Mouse (Mus musculus): ENCODE results near the gene Rasal2.
"Not testable (repeated sequence)": the region's sequence is repeated elsewhere in the genome, so short reads cannot be mapped to it uniquely, and the experiment has no call there.

Gene Rasal2

DNA sequence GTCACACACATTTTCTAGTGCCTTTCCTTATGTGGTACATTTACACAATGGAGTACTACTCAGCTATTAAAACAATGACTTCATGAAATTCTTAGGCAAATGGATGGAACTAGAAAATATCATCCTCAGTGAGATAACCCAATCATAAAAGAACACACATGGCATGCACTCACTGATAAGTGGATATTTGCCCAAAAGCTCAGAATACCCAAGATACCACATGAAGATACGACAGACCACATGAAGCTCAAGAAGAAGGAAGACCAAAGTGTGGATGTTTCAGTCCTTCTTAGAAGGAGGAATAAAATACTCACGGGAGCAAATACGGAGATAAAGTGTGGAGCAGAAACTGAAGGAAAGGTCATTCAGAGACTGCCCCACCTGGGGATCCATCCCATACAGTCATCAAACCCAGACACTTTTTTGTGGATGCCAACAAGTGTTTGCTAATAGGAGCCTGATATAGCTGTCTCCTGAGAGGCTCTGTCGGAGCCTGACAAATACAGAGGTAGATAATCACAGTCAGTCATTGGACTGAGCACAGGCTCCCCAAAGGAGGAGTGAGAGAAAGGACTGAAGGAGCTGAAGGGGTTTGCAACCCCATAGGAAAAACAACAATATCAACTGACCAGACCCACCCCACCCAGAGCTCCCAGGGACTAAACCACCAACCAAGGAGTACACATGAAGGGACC, 175.6 kb downstream of the Rasal2 start:
- not testable (repeated sequence) for DNase-seq

GRCm38 (mm10) chr1:157233451-157233850, 178.9 kb downstream of the Rasal2 start:
- DNase-seq = no peak

DNA sequence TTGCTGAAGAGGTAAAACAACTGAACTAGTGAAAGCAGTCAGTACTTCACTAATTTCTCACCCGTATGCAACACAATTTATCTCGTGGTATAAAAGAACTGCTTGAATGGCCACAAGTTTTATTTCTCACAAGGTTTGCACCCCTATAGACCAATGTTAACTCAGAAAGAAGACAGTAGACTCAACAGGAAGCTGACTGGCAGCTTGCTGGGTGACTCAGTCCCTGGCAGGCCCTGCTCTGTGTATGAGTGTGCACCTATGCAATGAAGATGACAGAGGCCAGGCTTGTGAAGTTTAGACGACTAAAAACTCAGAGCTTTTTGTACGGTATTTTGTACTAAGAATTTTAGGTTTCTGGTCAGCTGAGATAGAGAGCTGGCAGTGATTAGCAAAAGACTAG, 180.0 kb downstream of the Rasal2 start:
- DNase-seq = no peak

DNA sequence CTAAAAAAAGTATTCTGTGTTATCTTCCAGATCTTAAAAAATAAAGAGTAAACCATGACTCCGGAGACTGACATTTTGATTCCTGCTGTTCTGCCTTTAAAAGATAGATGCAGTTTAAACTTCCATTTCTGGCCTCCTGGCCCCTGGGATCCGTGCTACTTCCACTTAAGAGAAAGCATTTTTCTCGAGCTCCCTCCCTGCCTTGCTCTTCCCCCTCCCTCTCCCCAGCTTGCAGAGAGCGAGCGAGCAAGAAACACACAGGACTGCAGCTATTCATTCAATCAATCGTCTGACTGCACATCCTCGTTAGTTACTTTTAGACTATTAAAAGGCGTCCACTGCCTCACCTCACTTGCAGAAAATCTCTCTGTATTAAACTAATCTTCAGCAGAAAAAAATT, 181.4 kb downstream of the Rasal2 start:
- no peak for DNase-seq

GRCm38 (mm10) chr1:157230386-157230785, 182.0 kb downstream of the Rasal2 start:
- no peak for DNase-seq

DNA sequence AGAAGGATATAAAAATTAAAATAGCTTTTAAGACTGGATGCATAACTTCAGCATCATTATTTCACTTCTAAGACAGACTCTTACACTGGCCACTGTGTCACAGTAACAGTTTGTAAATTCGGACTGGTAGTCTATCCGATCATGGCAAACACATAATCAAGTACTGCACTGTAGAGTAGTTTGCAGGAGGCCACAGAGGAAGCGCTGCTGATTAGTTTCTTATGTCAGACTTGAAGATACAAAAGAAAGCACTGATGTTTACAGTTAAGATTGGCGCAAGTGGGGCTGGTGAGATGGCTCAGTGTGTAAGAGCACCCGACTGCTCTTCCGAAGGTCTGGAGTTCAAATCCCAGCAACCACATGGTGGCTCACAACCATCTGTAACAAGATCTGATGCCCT, 187.4 kb downstream of the Rasal2 start:
- DNase-seq = no peak

GRCm38 (mm10) chr1:157220910-157221309, 191.5 kb downstream of the Rasal2 start:
- no peak for DNase-seq

DNA sequence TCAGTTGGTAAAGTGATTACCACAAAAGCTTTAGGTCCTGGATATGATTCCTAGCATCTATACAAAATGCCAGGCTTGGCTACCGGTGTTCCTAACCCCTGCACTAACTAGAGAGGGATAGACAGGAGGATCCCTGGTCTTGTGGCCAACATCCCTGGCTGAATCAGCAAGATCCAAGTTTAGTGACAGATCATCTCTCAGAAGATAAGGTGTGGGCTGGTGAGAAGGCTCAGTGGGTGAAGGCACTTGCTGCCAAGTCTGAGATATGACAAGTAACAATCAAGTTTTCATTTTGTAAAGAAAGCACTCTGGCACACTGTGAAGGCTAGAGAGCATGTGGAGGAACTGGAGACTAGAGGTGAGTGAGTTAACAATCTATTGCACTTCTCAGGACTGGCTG, 191.9 kb downstream of the Rasal2 start:
- no peak for DNase-seq

DNA sequence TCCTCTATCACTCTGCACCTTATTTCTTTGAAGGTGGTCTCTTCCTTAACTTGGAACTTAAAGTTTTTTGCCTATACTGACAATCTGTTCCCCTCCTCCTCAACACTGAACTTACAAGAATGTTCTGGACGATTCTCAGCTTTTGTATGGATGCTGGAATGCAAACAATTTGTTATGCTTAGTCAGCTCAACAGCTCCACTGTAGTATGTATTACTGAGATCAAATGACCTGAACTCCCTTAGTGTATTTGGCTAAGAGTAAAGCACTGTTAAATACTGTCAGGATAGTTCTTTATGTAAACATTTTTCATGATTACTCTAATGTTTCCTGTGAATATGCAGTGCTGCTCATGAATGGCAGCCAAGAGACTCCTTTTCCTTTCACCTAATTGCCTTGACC, 203.6 kb downstream of the Rasal2 start:
- no peak for DNase-seq

DNA sequence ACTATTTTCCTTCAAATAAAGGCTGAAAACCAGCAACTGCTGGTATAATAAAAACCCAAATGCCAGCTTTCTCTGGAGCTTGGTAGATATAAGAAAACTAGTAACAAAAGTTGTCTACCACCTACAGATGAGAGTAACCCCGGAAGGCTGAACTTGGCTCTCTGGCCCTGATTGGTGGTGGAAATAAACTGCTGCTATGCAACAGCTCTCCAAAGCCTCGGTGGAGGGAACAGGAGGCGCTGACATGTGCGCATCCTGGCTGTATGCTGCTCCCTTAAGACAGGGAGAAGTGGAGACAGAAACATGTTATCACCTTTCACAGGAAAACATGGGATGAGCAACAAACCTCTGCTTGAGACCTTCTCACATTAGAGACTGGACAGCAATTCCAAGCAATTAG, 206.7 kb downstream of the Rasal2 start:
- DNase-seq = no peak

DNA sequence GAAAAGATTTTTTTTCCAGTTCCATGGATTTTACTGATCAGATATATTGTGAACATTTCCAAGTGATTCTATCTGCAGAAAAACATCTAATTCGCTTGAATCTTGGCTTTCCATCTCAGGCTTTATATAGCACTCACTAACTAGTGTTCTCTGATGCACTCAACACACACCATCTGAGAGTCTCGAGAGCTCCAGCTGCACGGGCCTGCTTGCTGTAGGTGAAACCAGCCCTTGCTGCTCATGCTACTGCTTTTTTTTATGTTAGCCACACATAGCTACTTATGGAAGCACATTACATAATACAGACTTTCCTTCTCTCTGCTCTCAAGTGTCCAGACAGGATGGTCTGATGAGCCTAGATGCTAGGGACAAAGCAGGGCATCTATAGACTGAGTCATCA, 229.4 kb downstream of the Rasal2 start:
- no peak for DNase-seq

DNA sequence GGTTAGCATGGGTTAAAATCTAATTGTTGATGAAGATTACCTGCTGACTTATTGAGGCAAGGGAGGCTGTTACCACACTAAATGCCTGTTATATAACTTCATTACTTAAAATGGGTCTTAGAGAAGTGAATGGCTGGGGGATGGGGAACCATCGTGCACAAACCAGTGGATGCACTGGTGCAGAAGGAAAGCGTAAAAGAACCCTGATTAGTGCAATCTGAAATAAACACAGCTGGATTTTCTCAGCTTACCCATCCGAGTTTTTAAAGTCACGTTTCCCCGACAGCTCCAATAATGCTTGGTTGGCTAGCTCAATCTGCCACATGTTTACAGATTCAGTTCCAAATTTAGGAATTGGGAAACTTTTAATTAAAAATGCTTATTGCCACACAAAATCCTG, 230.0 kb downstream of the Rasal2 start:
- DNase-seq = no peak

- DNase-seq = peak; percentile 15 to 28
Observed at GRCm38 (mm10) chr1:157181081-157181480, 231.3 kb downstream of the Rasal2 start.

GRCm38 (mm10) chr1:157178988-157179764, 233.2 kb downstream of the Rasal2 start:
- DNase-seq = no peak

DNA sequence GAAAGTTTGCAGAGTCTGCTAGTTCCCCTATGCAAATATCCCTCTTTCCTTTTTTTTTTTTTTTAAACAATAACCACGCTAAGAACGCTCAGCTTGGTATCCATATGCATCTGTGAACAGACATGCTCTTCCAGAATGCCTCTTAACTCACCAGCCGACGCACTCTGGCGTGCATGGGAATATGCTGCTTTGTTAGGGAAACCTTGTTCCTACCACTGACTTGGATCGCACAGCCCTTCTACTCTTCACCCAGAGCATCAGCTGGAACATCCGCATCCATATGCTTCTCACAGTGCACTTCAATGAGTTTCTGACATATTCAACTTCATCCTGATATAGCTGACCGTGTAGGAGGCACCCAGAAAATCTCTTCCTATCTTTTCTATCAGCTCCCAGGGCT, 243.1 kb downstream of the Rasal2 start:
- no peak for DNase-seq

DNA sequence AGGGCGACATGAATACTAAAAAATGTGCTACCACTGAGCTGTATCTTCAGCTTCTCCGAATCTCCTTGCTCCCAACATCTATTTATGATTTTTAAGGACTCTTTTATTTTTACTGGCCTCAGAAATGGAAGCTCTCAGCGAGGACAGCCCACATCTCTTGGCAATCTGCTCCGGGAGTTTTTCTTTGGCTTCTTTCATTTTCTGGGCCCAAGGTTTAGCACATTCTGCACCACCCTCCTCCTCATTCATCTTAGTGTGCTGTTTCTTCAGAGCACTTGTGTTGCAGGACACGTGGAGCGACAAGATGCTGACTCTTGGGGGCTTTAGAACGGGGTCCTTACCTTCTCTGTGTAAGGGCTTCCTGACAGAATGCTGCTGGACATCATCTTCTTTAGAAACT, 243.5 kb downstream of the Rasal2 start:
- no peak for DNase-seq

DNA sequence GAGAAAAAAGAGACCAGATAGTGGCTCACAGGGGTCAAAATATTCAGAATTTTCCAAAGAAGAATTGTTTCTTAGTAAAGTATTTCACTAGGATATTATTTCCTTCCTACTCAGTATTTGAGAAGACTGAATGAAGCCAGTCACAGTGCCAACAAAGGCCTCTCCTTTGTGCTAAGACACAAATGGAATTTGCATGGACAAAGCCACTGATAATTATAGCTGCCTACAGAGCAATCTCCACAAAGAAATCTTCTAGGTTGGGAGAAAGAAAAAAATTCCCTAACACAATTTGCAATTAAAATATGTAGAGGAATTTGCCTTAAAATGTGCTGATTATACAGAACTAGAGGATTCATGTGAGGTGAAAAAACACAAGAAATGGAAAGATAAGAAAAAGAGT, 258.6 kb downstream of the Rasal2 start:
- no peak for DNase-seq

- DNase-seq = no peak
Observed at GRCm38 (mm10) chr1:157150107-157150506, 262.3 kb downstream of the Rasal2 start.

- DNase-seq = peak; percentile 20 to 68
Observed at GRCm38 (mm10) chr1:157144621-157145020, 267.8 kb downstream of the Rasal2 start.

DNA sequence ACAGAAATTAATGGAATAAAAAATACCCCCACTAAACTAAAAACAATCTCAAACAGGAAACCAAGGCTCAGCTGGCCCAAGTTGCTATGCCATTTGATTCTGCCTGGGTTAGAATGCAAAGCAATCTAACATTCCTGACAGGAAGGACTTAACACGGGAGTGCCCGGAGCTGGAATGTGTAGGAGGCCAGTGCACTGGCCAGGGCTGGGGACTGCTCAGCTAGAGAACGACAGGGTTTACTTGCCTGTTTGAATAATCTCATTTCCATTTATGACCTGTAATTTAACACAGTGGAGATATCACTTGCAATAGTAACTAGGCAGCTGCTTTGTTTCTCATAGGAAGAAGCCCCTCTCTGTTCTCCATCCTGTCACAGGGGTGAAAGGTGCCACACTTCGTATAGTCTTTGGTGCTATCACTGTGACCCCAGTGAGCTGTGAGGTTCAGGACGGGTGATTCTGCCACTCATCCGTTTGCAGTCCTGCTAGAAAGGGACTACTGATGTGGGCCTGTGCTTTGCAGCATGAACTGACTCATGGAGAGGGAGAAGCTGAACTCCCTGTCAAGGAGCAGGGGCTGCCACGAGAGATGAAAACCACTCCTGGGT, 269.0 kb downstream of the Rasal2 start:
- DNase-seq = no peak

DNA sequence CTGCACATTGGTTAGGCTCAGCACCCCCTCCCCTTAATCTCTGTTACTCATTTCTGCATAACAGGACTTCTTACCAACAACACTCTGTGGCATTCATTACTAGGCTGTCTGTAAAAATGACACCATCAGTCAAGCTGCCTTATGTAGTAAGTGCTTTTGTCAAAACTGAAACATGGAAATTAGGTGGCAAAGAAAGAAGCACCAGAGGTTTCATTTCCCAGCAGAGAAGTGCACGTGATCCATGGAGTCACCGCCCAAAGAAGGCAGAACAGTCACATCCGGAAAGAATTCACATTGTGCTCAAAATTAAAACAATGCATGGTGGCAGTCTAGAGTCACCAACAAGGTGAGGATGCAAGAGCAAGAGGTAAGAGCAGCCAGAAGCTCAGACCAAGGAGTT, 271.4 kb downstream of the Rasal2 start:
- DNase-seq = no peak

- DNase-seq = no peak
Observed at GRCm38 (mm10) chr1:157137854-157138241, 274.5 kb downstream of the Rasal2 start.

- DNase-seq = peak; percentile 57 to 62
Observed at GRCm38 (mm10) chr1:157137132-157137853, 275.1 kb downstream of the Rasal2 start.

Measured in cerebellum, postnatal 14 days (tissue).